Mouse (Mus musculus) megakaryocyte, embryonic 14.5 days (primary cell): ENCODE data around the gene Scn5a.

Source experiments
- FLI1 ChIP-seq: IDR thresholded peaks from 2 replicates; pipeline ENCODE4 v1.6.1; 2012; ENCODE audit warnings: low read length, inconsistent platforms, mixed read lengths
- GATA1 ChIP-seq: IDR thresholded peaks from 3 replicates; pipeline ENCODE4 v1.6.1; 2012; ENCODE audit warnings: mixed read lengths, low read length, inconsistent platforms, borderline replicate concordance

DNA sequence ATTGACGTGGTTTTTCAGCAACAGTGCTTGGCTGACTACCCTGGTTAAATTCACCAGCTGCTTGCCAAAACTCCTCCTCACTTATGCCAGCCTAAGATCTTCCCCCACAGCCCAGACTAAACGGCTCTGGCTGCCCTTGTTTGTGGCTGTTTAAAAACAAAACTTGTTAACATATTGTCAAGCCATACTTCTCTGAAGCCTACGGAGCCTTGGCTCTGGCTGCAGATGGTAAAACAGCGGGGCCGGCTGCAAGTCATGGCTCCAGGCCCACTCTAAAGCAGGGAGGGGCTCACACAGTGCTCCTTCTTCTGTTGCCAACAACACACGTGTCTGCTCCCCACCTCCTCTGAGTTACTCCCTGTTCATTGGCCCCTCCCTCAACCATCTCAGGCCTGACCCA, 67.9 kb downstream of the Scn5a start:
- TF ChIP-seq GATA1: no peak
- TF ChIP-seq FLI1: no peak
